Mouse (Mus musculus): ENCODE measurements around the gene Arsb.

- TF ChIP-seq CTCF (IDR thresholded peaks at IDR 0.05; ENCODE audit: control insufficient read depth, insufficient read depth, low read length) (no peak), POLR2A (IDR thresholded peaks at IDR 0.05; ENCODE audit: borderline replicate concordance, control insufficient read depth, low read depth, low read length) (no peak)
Observed at GRCm38 (mm10) chr13:93839137-93839630, 67.8 kb downstream of the Arsb start.
